Mouse (Mus musculus): ENCODE data around the gene Cpsf6.

Cpsf6 gene

GRCm38 (mm10) chr10:117379908-117380307 is at the start of gene Cpsf6:
Gene Cpsf6, minus strand, starts transcription at chr10:117380015.
- no peak for DNase-seq

- DNase-seq: no peak
Measured at GRCm38 (mm10) chr10:117426615-117426969, 46.8 kb upstream of the Cpsf6 start.

GRCm38 (mm10) chr10:117425907-117426614 is 46.2 kb upstream of the Cpsf6 start:
- no peak for DNase-seq

- no peak for DNase-seq
Measured at GRCm38 (mm10) chr10:117425013-117425412, 45.2 kb upstream of the Cpsf6 start.

GRCm38 (mm10) chr10:117424146-117424905 is 44.5 kb upstream of the Cpsf6 start:
- DNase-seq: no peak

GRCm38 (mm10) chr10:117423025-117424002 is 43.5 kb upstream of the Cpsf6 start:
- no peak for DNase-seq

GRCm38 (mm10) chr10:117422174-117422808 is 42.5 kb upstream of the Cpsf6 start:
- no peak for DNase-seq

GRCm38 (mm10) chr10:117421283-117422107 is 41.7 kb upstream of the Cpsf6 start:
- DNase-seq: no peak

- DNase-seq: no peak
Measured at GRCm38 (mm10) chr10:117420502-117421282, 40.9 kb upstream of the Cpsf6 start.

GRCm38 (mm10) chr10:117419577-117420290 is 39.9 kb upstream of the Cpsf6 start:
- DNase-seq: no peak

- DNase-seq: no peak
Measured at GRCm38 (mm10) chr10:117418668-117419237, 38.9 kb upstream of the Cpsf6 start.

GRCm38 (mm10) chr10:117417772-117418667 is 38.2 kb upstream of the Cpsf6 start:
- no peak for DNase-seq

GRCm38 (mm10) chr10:117417470-117417767 is 37.6 kb upstream of the Cpsf6 start:
- DNase-seq: no peak

GRCm38 (mm10) chr10:117416636-117417469 is 37.0 kb upstream of the Cpsf6 start:
- DNase-seq: no peak

GRCm38 (mm10) chr10:117416095-117416494 is 36.3 kb upstream of the Cpsf6 start:
- DNase-seq: no peak

- no peak for DNase-seq
Measured at GRCm38 (mm10) chr10:117415364-117416057, 35.7 kb upstream of the Cpsf6 start.

- no peak for DNase-seq
Measured at GRCm38 (mm10) chr10:117414726-117415125, 34.9 kb upstream of the Cpsf6 start.

All from right cerebral cortex, postnatal 4 days (tissue).